Mouse (Mus musculus) urinary bladder, postnatal 36 days (tissue): ENCODE results near the gene Gm21708.
"Not testable (repeated sequence)": the region's sequence is repeated elsewhere in the genome, so short reads cannot be mapped to it uniquely, and the experiment has no call there.

Source experiments
- DNase-seq, 2 experiments: peaks; one replicate each; pipeline ENCODE4 v3.0.0; 2022; ENCODE audit warnings: low spot score in 2 of 2, mixed read lengths in 1 of 2

Gm21708 gene

GRCm38 (mm10) chrY:3410067-3410466, at the start of gene Gm21708, which contains the start of gene Gm21704:
Gene Gm21708, minus strand, starts transcription at chrY:3410167.
Gene Gm21704, minus strand, starts transcription at chrY:3410167.
- not testable (repeated sequence) for DNase-seq
